7 mouse cellular contexts compared by ENCODE assay signal in genomic region chr19:23006517-23007273, GRCm38 (mm10).
DNase-seq lines count a peak whose midpoint lies in the region; ATAC-seq and TF ChIP-seq lines count a peak whose summit lies in the region.

No protein-coding gene starts in this region.

- no peak for TF ChIP-seq POLR2A in small intestine, adult 2 months (IDR thresholded peaks at IDR 0.05; ENCODE audit: low read depth, low read length)

- no peak overlapping the region for H3K4me3 ChIP-seq in midbrain, embryonic 16.5 days (ENCODE audit: low read depth, low read length)
- no peak overlapping the region for H3K4me3 ChIP-seq in midbrain, embryonic 13.5 days (replicated peaks)
- H3K4me3 ChIP-seq in forebrain, postnatal 0 days (ENCODE audit: low read depth, low read length): no peak overlapping the region
- H3K4me3 ChIP-seq in small intestine, adult 2 months (ENCODE audit: low read depth, low read length): no peak overlapping the region

- no peaks in the 10 kb centered on the region for H3K36me3 ChIP-seq in midbrain, embryonic 16.5 days (ENCODE audit: control insufficient read depth, insufficient read depth, low read length)
- no peaks in the 10 kb centered on the region for H3K36me3 ChIP-seq in midbrain, embryonic 13.5 days
- H3K36me3 ChIP-seq in forebrain, postnatal 0 days (ENCODE audit: insufficient read depth): no peaks in the 10 kb centered on the region
- H3K36me3 ChIP-seq in small intestine, adult 2 months (ENCODE audit: control insufficient read depth, insufficient read depth, low read length): no peaks in the 10 kb centered on the region

- no peak overlapping the region for H3K9ac ChIP-seq in midbrain, embryonic 16.5 days (ENCODE audit: low read depth, low read length)
- H3K9ac ChIP-seq in midbrain, embryonic 13.5 days (replicated peaks): no peak overlapping the region
- no peak overlapping the region for H3K9ac ChIP-seq in forebrain, postnatal 0 days

- TF ChIP-seq CTCF in forebrain, postnatal 0 days (IDR thresholded peaks at IDR 0.05; ENCODE audit: low read depth): peak; percentile 70
- peak; percentile 31; the same call in 1 of the 2 replicates for TF ChIP-seq CTCF in small intestine, adult 2 months (IDR thresholded peaks at IDR 0.05; ENCODE audit: extremely low read depth, insufficient read length, insufficient replicate concordance, low read depth, low read length)

- H3K9me3 ChIP-seq in midbrain, embryonic 16.5 days (replicated peaks; ENCODE audit: control insufficient read depth, low read length, poor library complexity, severe bottlenecking): no peaks in the 10 kb centered on the region
- no peaks in the 10 kb centered on the region for H3K9me3 ChIP-seq in midbrain, embryonic 13.5 days
- no peaks in the 10 kb centered on the region for H3K9me3 ChIP-seq in forebrain, postnatal 0 days (ENCODE audit: low read length)

- H3K4me2 ChIP-seq in midbrain, embryonic 16.5 days (ENCODE audit: low read length): no peak overlapping the region
- no peak overlapping the region for H3K4me2 ChIP-seq in midbrain, embryonic 13.5 days (replicated peaks)
- H3K4me2 ChIP-seq in forebrain, postnatal 0 days (ENCODE audit: low read depth): no peak overlapping the region

- WGBS in midbrain, embryonic 16.5 days: 63% methylated on average over 11 of the region's 11 CpGs
- 75% methylated on average over 11 of the region's 11 CpGs for WGBS in midbrain, embryonic 13.5 days
- WGBS in forebrain, postnatal 0 days: 41% methylated on average over 11 of the region's 11 CpGs
- 55% methylated on average over 11 of the region's 11 CpGs for WGBS in small intestine, adult 2 months

- no peaks in the 10 kb centered on the region for H3K4me1 ChIP-seq in midbrain, embryonic 16.5 days (ENCODE audit: control insufficient read depth, insufficient read depth, low read length)
- no peaks in the 10 kb centered on the region for H3K4me1 ChIP-seq in midbrain, embryonic 13.5 days (replicated peaks)
- H3K4me1 ChIP-seq in forebrain, postnatal 0 days (ENCODE audit: insufficient read depth): no peaks in the 10 kb centered on the region
- H3K4me1 ChIP-seq in small intestine, adult 2 months (ENCODE audit: control insufficient read depth, insufficient read depth, insufficient read length, low read length): no peaks in the 10 kb centered on the region

- no peak overlapping the region for H3K27ac ChIP-seq in midbrain, embryonic 16.5 days (ENCODE audit: low read length)
- no peak overlapping the region for H3K27ac ChIP-seq in midbrain, embryonic 13.5 days
- no peak overlapping the region for H3K27ac ChIP-seq in forebrain, postnatal 0 days (ENCODE audit: low read depth, low read length)
- no peak overlapping the region for H3K27ac ChIP-seq in small intestine, adult 2 months (ENCODE audit: insufficient read depth, low read depth, low read length)

- no peaks in the 10 kb centered on the region for H3K27me3 ChIP-seq in midbrain, embryonic 16.5 days (ENCODE audit: control insufficient read depth, insufficient read depth, low read depth, low read length)
- no peaks in the 10 kb centered on the region for H3K27me3 ChIP-seq in midbrain, embryonic 13.5 days
- H3K27me3 ChIP-seq in forebrain, postnatal 0 days (ENCODE audit: insufficient read depth, low read length): no peaks in the 10 kb centered on the region
- H3K27me3 ChIP-seq in small intestine, adult 2 months (ENCODE audit: control insufficient read depth, insufficient read depth, low read length): no peaks in the 10 kb centered on the region

- peak; percentile 10 for DNase-seq in MN1 (ENCODE audit: low spot score)
- DNase-seq in adrenal gland, postnatal 36 days: peak; percentile 58 to 71
- peak; percentile 50 for DNase-seq in forebrain, postnatal 0 days
- DNase-seq in kidney, postnatal 25 days: peak; percentile 64 to 78

- ATAC-seq in midbrain, embryonic 16.5 days: peak; percentile 60; the same call in 1 of the 2 replicates
- ATAC-seq in midbrain, embryonic 13.5 days: no peak
- ATAC-seq in forebrain, postnatal 0 days: peak; percentile 64; the same call in 1 of the 2 replicates

Comparison
In these comparisons a context has a peak if more than half of its experiments do, and no peak if none do; other contexts are left out.
1. DNase-seq: peak in every context shown above with its lines; median percentile 71 in kidney, postnatal 25 days; 64 in adrenal gland, postnatal 36 days; 50 in forebrain, postnatal 0 days; 10 in MN1.